Mouse (Mus musculus) kidney, adult 2 months (tissue): Measurements from ENCODE around the gene Slc4a3. TPM values are rescaled to one million over a fixed set of nuclear protein-coding genes. Genes with fewer than 3 reads are reported as not detected.
A peak's percentile ranks its signal among the peaks of the same experiment; 100 is the strongest.

ENCODE experiments used
- DNase-seq: peaks from one replicate; pipeline ENCODE4 v3.0.0; 2021
- H3K27ac ChIP-seq: fragments of 200-500 bp; 2 replicates; pipeline ENCODE4 v1.5.1; 2012; ENCODE audit warnings: low read depth, low read length, control low read depth, inconsistent platforms; ENCODE audit not compliant: insufficient read depth
- H3K27me3 ChIP-seq: fragments of 200-500 bp; replicated peaks from 2 replicates; pipeline ENCODE4 v1.6.1; 2012; ENCODE audit warnings: mild to moderate bottlenecking, moderate library complexity, low read length, inconsistent platforms; ENCODE audit not compliant: control insufficient read depth, insufficient read depth
- H3K36me3 ChIP-seq: fragments of 200-500 bp; 2 replicates; pipeline ENCODE4 v1.6.1; 2012; ENCODE audit warnings: mild to moderate bottlenecking, moderate library complexity, low read length, inconsistent platforms; ENCODE audit not compliant: control insufficient read depth, insufficient read depth
- H3K4me1 ChIP-seq: fragments of 200-500 bp; 2 replicates; pipeline ENCODE4 v1.6.1; 2011; ENCODE audit warnings: low read length; ENCODE audit not compliant: control insufficient read depth, insufficient read depth
- H3K4me3 ChIP-seq: fragments of 200-500 bp; 2 replicates; pipeline ENCODE4 v1.5.1; 2011; ENCODE audit warnings: mild to moderate bottlenecking, low read depth, low read length, control low read depth; ENCODE audit not compliant: insufficient read depth
- CTCF ChIP-seq: fragments of 200-500 bp; conservative IDR thresholded peaks from 2 replicates; pipeline ENCODE4 v1.5.1; 2011; ENCODE audit warnings: low read depth, mild to moderate bottlenecking, control low read depth, low read length, moderate library complexity, mixed read lengths; ENCODE audit not compliant: insufficient read depth, insufficient read length
- POLR2A ChIP-seq: fragments of 200-500 bp; IDR thresholded peaks from one replicate; pipeline ENCODE4 v1.6.1; 2011; ENCODE audit warnings: low read depth, low read length, control low read depth
- WGBS: fragments of 180-500 bp; shearing (Covaris S2); methylation state at CpG from one replicate; pipeline ENCODE4 v1.1.7; 2018; 5-methylcytosine and 5-hydroxymethylcytosine counted together
- polyA plus RNA-seq: library from polyadenylated mRNA; depleted of rRNA; stranded (reverse); fragments of >200 nt; gene quantifications from 2 replicates; pipeline ENCODE4 v1.2.3, GENCODE M21; 2012

Gene Slc4a3
- polyA plus RNA-seq, 1 experiment, result 14.2 TPM

- WGBS, result 53% methylated on average over 7 of the region's 7 CpGs
- TF ChIP-seq CTCF (no peak), POLR2A (no peak)
- DNase-seq, result no peak
- Histone ChIP-seq H3K27ac (no peak overlapping the region), H3K4me1 (no peaks in the 10 kb centered on the region), H3K36me3 (no peaks in the 10 kb centered on the region), H3K27me3 (no peaks in the 10 kb centered on the region), H3K4me3 (no peak overlapping the region)
These were observed 36.0 kb downstream of the Slc4a3 start for GRCm38 (mm10) chr1:75581936-75582624.

- H3K36me3 ChIP-seq, result no peaks in the 10 kb centered on the region
- H3K27me3 ChIP-seq, result no peaks in the 10 kb centered on the region
- TF ChIP-seq CTCF, result no peak
- no peak for TF ChIP-seq POLR2A
- WGBS, result 72% methylated on average over 5 of the region's 5 CpGs
- no peak for DNase-seq
- no peak overlapping the region for H3K4me3 ChIP-seq
- no peak overlapping the region for H3K27ac ChIP-seq
- H3K4me1 ChIP-seq, result no peaks in the 10 kb centered on the region
These were observed 36.5 kb downstream of the Slc4a3 start for GRCm38 (mm10) chr1:75582625-75582956.

- H3K4me1 ChIP-seq, result no peaks in the 10 kb centered on the region
- H3K27me3 ChIP-seq, result no peaks in the 10 kb centered on the region
- 83% methylated on average over 10 of the region's 10 CpGs for WGBS
- H3K4me3 ChIP-seq, result no peak overlapping the region
- no peaks in the 10 kb centered on the region for H3K36me3 ChIP-seq
- DNase-seq, result no peak
- TF ChIP-seq CTCF (no peak), POLR2A (no peak)
- no peak overlapping the region for H3K27ac ChIP-seq
These were observed 37.0 kb downstream of the Slc4a3 start for GRCm38 (mm10) chr1:75583034-75583433.

GRCm38 (mm10) chr1:75586791-75587190 is 40.7 kb downstream of the Slc4a3 start:
- no peak for DNase-seq
- WGBS, result 94% methylated on average over 3 of the region's 3 CpGs
- Histone ChIP-seq H3K27ac (no peak overlapping the region), H3K36me3 (no peaks in the 10 kb centered on the region), H3K27me3 (no peaks in the 10 kb centered on the region), H3K4me3 (no peak overlapping the region), H3K4me1 (no peaks in the 10 kb centered on the region)
- TF ChIP-seq CTCF, result no peak
- no peak for TF ChIP-seq POLR2A

GRCm38 (mm10) chr1:75587738-75588719 is 42.0 kb downstream of the Slc4a3 start:
- 54% methylated on average over 12 of the region's 12 CpGs for WGBS
- no peaks in the 10 kb centered on the region for H3K4me1 ChIP-seq
- H3K27me3 ChIP-seq, result no peaks in the 10 kb centered on the region
- no peak for DNase-seq
- H3K36me3 ChIP-seq, result no peaks in the 10 kb centered on the region
- TF ChIP-seq CTCF (no peak), POLR2A (no peak)
- H3K27ac ChIP-seq, result no peak overlapping the region
- H3K4me3 ChIP-seq, result no peak overlapping the region

GRCm38 (mm10) chr1:75588874-75589273 is 42.8 kb downstream of the Slc4a3 start:
- H3K36me3 ChIP-seq, result no peaks in the 10 kb centered on the region
- DNase-seq, result peak; percentile 3
- TF ChIP-seq CTCF (no peak), POLR2A (no peak)
- no peaks in the 10 kb centered on the region for H3K27me3 ChIP-seq
- H3K4me3 ChIP-seq, result no peak overlapping the region
- WGBS, result 35% methylated on average over 7 of the region's 7 CpGs
- H3K27ac ChIP-seq, result no peak overlapping the region
- no peaks in the 10 kb centered on the region for H3K4me1 ChIP-seq

GRCm38 (mm10) chr1:75589983-75590382 is 43.9 kb downstream of the Slc4a3 start:
- no peak for DNase-seq
- Histone ChIP-seq H3K36me3 (no peaks in the 10 kb centered on the region), H3K27me3 (no peaks in the 10 kb centered on the region), H3K4me3 (no peak overlapping the region), H3K4me1 (no peaks in the 10 kb centered on the region), H3K27ac (no peak overlapping the region)
- TF ChIP-seq POLR2A (no peak), CTCF (no peak)
- WGBS, result 71% methylated on average over 2 of the region's 2 CpGs
